Mouse (Mus musculus): Measurements from ENCODE around the gene Hrh1.
"Not testable (repeated sequence)": the region's sequence is repeated elsewhere in the genome, so short reads cannot be mapped to it uniquely, and the experiment has no call there.

Hrh1 gene

DNA sequence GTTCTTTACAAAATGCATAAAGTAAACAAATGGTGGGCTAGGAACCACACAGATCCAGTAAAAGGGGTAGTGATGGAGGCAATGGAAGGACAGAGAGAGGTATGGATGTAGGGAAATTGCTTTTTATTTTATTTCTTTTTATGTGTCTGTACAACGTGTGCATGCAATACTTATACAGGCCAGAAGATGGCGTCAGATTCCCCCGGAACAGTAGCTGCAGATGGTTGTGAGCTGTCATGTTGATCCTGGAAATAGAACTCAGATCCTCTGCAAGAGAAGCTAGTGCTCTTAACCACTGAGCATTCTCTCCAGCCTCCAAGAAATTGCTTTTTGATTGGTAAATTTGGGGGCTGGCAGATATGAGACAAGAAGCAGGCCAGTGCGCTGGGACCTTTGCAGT, 65.0 kb downstream of the Hrh1 start:
- DNase-seq (ENCODE audit: low spot score): peak; percentile 74

DNA sequence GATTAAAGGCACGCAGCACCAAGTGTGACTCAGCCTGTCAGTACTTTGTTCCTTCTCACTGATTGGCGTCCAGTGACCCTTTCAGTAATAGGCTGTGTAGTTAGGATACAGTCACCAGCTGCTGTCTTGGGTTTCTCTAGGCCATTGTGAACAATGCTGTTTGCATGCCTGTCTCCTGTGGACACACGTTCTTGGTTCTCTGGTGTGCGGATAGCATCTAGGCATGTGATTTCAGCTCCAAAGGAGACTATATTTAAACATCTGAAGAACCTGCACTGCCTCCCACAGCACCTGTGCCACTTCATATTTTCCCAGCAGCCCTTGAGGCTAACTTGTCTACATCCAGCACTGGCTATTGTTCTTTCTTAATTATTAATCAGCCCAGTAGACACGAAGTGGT, 75.8 kb downstream of the Hrh1 start:
- no peak for DNase-seq (ENCODE audit: low spot score)

DNA sequence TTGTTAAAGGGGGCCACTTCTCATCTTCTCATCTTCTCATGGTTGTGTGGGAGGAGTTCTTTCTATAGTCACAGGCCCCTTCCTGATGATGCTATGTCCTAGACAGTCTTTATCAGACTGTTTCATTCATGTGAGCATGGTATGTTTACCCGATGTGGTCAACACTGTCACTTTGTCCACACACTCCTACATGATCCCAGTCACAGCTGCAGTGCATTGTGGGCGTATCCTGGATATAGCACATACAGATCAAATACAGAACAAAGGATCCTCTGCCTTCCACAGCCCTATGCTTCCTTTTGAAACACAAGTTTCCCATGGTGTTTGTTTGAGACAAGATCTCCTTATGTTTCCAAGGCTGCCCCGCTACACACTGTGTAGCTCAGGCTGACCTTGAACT, 76.3 kb downstream of the Hrh1 start:
- DNase-seq (ENCODE audit: low spot score): no peak

DNA sequence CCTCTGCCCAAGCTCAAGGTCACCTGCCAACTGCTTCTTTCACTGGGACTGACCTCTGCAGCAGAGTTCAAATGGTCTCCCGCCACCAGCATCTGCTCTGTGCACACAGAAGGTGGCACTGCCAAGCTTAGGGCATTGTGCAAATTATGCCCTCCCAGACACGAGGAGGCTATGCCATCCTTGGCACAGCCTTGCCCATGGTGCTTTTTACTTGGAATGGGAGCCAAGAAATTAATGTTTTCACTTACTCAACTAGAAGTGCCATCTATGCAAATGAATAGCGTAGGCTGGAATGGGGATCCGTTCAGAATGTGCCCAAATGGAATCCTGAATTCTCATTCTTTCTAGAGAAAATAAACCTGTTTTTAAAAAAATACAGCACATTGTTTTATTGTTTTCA, 77.2 kb downstream of the Hrh1 start:
- no peak for DNase-seq (ENCODE audit: low spot score)

DNA sequence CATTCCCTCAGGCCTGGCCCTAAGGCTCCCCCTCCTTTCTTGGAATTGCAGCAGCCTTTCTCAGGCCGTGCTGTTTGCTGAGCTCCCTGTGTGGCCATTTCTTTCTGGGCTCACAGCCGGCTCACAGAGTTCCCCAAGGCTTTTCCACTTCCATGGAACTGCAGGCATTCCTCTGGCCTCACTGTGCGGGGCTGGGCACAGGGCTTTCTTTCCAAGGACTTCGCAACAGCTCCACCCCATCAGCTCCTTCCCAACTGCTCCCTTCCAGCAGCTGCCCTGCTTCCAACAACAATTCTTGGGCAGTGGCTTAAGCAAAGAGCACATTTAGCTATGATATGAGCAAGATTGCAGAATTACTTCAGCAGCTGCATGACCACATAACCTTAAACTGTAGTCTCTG, 81.0 kb downstream of the Hrh1 start:
- no peak for DNase-seq (ENCODE audit: low spot score)

DNA sequence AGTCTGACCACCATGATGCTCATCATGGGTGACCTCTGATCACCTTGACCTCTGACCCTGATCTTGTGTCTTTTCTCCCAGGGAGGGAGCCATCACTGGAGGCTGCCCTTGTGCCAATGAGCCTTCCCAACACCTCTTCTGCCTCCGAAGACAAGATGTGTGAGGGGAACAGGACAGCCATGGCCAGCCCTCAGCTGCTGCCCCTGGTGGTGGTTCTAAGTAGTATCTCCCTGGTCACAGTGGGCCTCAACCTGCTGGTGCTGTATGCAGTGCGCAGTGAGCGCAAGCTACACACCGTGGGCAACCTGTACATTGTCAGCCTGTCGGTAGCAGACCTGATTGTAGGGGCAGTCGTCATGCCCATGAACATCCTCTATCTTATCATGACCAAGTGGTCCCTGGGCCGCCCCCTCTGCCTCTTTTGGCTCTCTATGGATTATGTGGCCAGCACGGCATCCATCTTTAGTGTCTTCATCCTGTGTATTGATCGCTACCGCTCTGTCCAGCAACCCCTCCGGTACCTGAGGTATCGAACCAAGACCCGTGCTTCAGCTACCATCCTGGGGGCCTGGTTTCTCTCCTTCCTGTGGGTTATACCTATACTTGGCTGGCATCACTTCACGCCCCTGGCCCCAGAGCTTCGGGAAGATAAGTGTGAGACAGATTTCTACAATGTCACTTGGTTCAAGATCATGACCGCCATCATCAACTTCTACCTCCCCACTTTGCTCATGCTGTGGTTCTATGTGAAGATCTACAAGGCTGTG, 82.1 kb downstream of the Hrh1 start:
- no peak for DNase-seq (ENCODE audit: low spot score)

DNA sequence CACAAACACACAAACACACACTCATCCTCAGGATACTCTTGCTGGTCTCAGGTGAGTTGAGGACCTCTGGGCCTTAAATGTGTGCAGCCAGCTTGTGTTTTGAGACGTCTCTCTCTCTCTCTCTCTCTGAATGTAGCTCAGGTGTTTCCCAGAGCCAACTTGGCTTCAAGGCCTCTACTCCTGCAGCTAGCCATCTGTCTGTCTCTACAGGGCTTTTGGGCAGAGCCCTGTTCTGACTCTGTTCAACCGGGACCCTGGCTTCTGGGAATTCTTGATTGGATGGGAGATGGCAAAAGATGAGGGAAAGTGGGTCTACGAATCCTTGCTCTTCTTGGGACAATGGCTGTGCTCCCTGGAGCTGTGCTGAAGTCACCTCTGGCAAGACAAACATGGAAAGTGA, 91.6 kb downstream of the Hrh1 start:
- DNase-seq (ENCODE audit: low spot score): no peak

DNA sequence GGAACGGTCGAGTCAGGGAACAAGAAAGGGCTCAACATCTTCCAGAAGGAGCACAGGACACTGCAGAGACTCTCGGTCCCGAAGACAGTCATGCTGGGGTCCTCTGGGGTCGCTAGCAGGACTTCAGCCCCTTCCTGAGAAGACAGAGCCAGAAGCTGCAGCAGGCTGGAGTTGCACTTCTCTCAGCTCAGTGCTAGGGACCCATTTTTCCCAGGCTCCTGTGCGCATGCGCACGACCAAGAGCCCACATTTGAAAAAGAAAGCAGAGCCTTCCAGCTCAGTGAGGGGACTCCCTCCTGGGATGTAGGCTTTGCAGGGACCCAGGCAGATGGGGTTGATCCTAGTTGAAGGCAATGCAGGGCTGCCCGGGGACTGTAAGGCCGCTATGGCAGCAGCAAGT, 94.9 kb downstream of the Hrh1 start:
- DNase-seq (ENCODE audit: low spot score): peak; percentile 25

DNA sequence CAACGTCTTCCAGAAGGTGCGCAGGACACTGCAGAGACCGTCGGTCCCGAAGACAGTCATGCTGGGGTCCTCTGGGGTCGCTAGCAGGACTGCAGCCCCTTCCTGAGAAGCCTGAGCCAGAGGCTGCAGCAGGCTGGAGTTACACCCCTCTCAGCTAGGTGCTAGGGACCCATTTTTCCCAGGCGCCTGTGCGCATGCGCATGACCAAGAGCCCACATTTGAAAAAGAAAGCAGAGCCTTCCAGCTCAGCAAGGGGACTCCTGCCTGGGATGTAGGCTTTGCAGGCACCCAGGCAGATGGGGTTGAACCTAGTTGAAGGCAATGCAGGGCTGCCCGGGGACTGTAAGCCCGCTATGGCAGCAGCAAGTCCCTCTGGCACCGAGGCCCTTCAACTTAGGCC, 97.3 kb downstream of the Hrh1 start:
- not testable (repeated sequence) for DNase-seq (ENCODE audit: low spot score)

DNA sequence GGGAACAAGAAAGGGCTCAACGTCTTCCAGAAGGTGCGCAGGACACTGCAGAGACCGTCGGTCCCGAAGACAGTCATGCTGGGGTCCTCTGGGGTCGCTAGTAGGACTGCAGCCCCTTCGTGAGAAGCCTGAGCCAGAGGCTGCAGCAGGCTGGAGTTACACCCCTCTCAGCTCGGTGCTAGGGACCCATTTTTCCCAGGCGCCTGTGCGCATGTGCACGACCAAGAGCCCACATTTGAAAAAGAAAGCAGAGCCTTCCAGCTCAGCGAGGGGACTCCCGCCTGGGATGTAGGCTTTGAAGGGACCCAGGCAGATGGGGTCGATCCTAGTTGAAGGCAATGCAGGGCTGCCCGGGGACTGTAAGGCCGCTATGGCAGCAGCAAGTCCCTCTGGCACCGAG, 116.3 kb downstream of the Hrh1 start:
- not testable (repeated sequence) for DNase-seq (ENCODE audit: low spot score)

DNA sequence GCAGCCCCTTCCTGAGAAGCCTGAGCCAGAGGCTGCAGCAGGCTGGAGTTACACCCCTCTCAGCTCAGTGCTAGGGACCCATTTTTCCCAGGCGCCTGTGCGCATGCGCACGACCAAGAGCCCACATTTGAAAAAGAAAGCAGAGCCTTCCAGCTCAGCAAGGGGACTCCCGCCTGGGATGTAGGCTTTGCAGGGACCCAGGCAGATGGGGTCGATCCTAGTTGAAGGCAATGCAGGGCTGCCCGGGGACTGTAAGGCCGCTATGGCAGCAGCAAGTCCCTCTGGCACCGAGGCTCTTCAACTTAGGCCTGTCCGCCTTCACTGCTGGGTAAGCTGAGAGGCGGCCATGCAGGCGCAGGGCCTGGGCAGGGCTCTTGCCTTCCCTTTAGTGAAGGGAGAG, 131.0 kb downstream of the Hrh1 start:
- DNase-seq (ENCODE audit: low spot score): not testable (repeated sequence)
